Mouse (Mus musculus): ENCODE data around the gene Vps13a.
"Not testable (repeated sequence)": the region's sequence is repeated elsewhere in the genome, so short reads cannot be mapped to it uniquely, and the experiment has no call there.

Gene Vps13a

DNA sequence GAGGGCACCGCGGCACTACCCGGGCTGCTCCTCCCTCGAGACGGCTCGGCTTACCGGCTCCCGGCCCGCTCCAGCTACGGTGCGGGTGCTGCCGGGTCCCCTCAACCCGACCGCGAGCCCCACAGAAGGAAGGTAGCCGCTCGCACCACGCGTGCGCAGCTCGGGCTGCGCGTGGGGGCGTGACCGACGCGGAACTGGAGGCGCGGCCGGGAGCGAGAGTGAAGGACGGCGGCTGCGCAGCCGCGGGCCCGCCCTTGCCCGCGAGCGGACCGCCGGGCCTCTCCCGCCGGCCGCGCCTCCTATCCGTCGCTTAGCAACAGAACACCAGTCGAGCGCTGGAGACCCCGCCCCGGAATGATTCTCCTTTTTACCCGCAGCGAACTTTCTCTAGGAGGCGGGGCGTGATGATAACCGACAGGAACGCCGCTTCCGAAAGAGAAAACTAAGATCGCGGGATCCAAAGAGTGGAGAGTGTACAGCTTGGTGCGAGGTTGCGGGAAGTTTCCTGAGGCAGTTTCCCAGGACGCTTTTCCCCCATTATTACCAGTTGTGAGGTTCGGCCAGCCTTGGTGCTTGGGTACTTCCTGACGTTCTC lies at the start of gene Vps13a:
Gene Vps13a (minus strand): TSS at position 144 of the 595 bp plus-strand sequence.
- DNase-seq (ENCODE audit: low read depth), result peak; percentile 97

DNA sequence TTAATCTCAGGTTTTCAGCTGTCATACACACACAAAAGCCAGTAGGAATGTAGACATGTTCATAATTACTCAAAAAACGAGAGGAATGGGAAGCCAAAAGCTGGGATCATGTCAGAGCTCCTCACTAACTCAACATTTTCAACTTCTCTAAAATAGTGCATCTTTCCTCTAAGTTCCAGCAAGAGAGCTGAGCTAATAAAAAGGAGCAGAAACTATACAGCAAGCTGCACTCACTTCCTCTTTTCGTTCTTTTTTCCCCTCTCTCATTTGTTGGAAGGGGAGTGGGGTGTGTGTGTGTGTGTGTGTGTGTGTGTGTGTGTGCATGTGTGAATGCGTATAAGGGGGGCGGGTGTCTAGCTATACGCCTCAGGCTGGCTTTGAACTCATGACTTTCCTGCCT lies 46.9 kb upstream of the Vps13a start:
- no peak for DNase-seq (ENCODE audit: low read depth)

DNA sequence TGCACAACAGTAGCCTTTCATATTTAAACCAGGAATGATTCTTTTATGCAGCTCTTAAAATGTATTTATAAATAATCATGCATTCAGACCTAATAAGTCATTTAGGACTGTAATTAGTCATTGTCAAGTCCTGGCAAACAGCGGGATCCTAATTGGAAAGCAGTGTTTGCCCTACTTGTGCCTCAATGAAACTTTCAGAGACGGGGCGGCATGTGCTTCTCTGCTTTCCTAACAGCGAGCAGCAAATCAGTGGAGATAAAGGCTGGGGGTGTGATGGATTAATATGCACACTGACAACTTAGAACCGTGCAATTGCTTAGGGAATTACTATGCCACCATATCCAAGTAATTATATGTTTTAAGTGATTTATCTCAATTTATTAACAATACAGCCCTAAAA lies 44.5 kb upstream of the Vps13a start:
- no peak for DNase-seq (ENCODE audit: low read depth)

DNA sequence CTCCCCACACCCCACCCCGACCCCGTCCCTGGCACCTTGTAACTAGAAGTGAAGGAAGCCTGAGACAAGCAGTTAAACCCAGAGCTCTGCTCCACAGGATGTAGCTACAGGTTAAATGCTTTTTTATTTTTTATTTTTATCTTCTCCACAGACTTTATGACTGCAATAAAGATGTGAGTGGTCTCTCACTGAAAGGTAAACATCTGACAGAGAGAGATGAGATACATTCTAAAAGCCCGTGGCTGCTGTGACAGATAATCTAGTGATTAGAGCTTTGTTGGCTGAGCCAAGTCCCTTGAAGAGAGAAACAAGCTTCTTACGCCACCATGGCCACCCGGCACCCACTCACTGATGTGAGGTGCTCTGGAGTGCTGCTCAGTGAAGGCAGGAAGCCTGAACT lies 34.1 kb upstream of the Vps13a start:
- no peak for DNase-seq (ENCODE audit: low read depth)

DNA sequence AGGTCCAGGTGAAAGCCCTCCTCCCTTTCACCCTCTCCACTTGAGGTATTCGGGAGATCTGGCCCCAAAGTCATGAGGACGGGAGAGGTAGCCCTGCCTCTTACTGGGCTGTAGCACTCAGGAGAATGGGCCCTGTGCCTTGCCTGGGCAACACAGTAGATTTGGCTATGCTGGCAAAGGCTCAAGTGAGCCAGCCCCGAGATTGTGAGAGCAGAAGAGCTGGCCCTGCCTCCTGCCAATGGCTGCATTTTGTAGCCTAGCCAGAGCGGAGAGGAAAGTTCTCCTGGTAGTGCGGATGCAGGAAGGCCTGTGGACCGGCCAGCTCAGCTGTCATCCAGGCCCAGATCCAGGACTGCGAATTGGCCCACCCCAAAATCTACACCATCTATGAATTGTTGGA lies 32.6 kb upstream of the Vps13a start:
- DNase-seq (ENCODE audit: low read depth), result no peak

DNA sequence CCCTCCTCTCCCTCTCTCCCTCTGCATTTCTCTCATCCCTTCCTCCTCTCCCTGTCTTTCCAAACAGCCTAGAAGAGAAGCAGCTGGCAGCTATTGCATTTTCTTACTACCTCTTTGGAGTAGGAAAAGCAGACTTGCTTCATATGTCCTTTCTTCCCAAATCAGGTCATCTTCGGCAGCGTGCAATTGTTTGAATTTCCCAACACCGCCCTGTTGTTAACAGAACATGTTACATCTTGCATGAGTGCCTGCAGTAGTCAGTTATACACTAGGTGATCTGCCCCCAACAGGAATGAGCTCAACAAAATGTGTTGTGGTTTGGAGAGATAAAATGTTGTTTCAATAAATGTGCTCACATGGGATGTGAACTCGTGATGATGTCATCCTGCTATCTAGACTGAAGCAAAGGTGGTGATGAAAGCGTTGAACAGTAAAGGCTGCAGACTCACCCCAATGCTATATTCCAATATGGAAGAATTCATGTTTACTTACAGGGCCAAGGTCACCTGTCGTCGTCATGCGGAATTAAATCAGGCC lies 31.4 kb upstream of the Vps13a start:
- no peak for DNase-seq (ENCODE audit: low read depth)

DNA sequence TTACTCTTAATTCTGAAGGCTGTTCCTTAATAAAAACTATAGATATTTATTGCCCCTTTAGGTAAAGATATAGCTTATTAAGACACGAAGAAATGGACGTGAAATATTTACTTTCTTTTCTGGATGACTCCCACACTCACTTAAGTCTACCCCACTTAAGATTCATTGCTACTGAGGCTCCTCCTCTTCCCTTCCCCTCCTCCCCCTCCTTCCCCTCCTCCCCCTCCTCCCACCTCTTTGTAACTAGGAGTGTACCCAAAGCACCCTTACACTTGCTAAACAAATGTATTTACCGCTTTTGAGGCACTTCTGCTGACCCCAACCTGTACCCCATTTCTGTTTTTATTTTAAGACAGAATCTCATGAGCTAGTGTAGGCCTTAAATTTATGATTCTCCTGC lies 24.4 kb upstream of the Vps13a start:
- DNase-seq (ENCODE audit: low read depth), result no peak

DNA sequence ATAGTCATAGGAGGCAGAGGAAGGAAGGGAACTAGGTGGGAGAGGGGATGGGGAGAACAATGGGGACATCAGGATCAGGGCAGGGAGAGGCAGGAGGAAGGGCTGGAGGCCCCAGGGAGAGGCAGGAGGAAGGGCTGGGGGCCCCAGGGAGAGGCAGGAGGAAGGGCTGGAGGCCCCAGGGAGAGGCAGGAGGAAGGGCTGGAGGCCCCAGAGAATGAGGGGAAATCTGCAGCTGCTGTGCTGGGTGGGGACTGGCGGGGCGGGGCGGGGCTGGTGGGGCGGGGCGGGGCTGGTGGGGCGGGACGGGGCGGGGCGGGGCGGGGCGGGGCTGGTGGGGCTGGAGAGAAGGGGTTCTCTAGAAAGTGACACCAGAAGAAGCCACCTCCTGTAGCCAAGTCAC lies 23.8 kb upstream of the Vps13a start:
- no peak for DNase-seq (ENCODE audit: low read depth)

DNA sequence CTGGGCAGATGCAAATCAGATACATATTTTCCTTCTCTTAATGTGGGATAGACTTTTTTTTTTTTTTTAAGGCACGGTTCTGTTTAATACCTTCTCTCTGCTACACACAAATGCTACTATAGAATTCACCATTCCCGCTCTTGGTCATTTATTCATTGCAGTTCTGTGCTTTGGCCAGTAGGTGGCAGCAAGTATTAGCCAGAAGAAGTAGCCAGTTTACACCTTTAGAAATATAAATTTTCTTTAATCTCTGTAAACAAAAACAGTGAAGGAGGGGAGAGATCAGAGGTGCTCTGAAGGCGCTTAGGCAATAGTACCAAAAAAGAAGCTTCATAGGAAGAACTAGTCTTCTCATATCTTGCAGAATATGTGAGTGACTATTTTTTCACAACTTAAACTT lies 22.0 kb upstream of the Vps13a start:
- peak; percentile 69 for DNase-seq (ENCODE audit: low read depth)

DNA sequence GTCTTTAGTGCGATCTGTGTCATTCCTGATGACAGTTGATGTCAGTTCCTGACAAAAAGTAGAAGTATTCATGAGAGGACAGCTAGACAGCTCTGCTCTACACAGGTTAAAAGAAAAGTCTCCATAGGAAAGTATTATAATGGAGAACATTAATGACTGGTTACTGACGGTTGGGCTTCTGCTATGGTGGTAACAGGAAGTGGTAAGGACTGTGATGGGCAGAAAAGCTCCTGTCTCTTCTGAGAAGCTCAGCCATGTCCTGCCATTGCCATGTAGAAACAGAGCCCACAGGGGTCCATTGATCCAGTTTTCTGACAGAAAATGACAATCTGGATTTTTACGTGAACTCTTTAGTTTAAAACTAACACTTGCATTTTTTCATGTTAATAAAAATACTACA lies 21.4 kb upstream of the Vps13a start:
- no peak for DNase-seq (ENCODE audit: low read depth)

DNA sequence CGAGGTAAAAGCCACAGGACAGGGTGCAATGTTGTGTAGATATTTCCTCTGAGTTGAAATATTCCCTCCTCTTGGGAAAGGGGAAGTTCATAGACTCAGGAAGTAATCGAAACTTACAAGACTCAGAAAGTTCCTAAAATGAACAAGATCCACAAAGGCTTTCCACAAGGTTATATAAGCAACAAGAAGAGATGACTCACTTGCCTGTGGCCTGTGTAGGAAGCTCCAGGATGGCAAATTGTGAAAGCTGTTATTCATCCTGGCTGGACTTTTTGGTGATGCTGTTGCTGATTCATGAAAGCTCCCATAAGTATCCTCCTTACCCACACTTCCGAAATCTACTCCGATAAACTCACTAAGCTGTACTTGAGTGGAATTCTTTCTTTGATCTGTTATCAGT lies 17.2 kb upstream of the Vps13a start:
- no peak for DNase-seq (ENCODE audit: low read depth)

DNA sequence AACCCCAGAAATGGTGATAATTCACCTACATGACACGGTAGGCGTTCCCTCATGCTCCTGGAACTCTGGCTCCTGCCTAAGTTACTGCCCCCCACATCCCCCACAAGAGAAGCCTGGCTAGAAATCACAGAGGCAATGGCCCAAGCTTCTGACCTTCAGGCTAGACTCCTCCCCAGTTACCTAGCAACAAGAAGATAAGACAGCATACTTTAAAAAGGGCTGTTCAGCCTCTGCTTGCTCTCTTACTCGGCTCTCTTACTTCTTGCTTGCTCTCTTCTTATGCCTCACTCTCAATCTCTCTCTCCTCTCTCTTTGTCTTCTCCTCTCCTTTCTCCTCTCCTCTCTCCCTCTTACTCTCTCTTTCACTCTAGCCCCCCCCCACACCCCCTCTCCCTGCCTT lies 13.8 kb upstream of the Vps13a start:
- not testable (repeated sequence) for DNase-seq (ENCODE audit: low read depth)

DNA sequence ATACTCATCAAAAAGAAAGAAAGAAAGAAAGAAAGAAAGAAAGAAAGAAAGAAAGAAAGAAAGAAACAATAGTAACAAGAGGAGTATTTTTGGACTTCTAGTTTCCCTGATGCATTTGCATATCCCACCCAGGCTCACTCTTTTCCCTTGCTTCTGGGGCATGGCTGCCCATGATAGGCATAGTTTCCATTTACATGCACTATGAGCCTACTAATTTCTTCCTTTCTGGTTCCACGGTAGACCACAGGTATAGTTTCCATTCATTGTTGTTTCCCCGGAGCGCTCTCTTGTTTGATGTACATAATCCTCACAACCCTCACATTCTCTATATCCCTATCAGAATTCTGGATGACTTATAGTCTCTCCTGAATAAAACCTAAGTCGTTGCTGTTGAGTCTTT lies 9.2 kb upstream of the Vps13a start:
- DNase-seq (ENCODE audit: low read depth), result no peak

DNA sequence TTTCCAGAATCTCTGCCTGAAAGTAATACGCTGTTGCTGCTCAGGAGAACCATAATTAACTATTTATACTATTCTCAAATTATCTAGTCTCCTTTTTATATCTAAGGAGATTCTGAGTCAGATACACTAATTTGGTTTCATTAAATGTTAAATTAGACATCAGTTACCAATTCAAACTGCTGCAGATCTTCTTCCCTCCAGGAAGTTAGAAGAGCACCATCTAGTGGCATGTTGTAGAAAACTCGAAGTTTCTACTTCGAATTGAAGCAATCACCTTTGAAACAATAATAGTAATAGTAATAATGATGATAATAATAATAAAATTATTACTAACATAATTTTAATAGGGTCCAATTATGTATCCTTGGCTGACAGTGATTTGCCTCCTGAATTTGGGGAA lies 4.1 kb upstream of the Vps13a start:
- DNase-seq (ENCODE audit: low read depth), result peak; percentile 61

DNA sequence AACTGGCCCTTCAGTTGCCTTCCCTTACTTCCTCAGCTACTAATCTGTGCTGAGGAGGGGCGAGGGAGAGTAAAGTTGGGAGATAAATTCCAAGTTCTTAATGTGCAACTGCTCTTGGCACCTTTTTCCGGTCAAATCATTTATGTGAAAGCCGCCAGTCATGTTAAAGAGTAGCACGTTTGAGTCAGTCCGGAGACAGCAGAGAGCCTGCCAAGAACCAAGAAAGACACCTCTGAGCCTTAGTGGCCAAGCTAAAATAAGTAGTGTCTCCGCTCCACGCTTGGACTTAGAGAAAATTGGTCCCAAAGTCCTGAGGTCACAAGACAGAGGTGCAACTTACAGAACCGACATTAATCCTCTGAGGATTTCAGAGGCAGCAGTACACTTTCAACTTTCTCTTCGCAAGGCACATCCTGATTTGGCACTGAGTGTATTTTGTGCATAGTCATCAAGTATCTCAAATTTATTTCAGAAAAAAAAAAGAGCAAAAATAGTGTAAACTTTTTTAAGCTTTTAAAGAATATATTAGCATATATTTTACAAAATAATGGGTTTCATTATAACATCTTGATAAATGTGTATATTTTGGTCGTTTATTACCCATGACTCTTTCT lies 780 bp upstream of the Vps13a start:
- DNase-seq (ENCODE audit: low read depth), result no peak

DNA sequence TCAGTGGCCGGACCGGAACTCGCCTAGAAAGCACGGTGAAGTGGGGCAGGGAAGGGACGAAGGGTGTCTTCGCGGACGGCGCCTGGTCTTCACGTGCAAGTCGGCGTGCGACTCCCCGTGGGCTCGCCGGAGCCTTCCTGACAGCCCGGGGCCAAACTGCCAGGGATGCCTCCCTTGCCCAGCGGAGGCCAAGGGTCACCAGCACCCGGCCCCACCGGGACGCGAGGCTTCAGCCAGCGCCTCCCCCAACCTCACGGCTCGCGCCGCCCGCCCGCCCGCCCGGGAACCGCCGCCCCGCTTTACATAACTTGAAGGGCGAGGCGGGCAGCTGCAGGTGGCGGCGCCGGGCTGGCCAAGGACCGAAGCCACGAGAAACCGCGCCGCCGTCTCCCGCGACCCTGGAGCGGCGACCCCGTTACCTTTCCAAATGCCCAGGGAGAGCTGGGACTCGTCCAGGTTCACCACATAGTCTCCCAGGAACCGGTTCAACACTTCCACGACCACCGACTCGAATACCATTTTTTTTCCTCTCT lies 416 bp downstream of the Vps13a start:
- DNase-seq (ENCODE audit: low read depth), result no peak

DNA sequence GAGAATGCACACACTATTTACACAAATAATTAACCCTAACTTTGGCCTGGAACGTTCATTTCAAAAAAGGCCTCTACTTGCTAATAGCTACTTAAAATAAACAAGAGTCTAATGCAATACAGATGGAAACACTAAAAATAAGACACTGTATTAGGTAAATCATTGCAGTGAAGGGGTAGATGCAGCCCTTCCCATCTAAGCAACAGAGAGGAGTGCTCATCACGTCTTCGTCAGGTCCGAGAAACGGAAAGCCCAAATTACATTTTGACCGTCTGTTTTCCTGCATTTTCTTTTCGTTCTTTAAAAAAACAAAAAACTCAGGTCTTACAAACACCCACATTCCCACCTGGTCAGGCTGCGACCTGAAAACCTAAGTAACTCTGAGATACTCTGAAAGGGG lies 947 bp downstream of the Vps13a start:
- DNase-seq (ENCODE audit: low read depth), result no peak

DNA sequence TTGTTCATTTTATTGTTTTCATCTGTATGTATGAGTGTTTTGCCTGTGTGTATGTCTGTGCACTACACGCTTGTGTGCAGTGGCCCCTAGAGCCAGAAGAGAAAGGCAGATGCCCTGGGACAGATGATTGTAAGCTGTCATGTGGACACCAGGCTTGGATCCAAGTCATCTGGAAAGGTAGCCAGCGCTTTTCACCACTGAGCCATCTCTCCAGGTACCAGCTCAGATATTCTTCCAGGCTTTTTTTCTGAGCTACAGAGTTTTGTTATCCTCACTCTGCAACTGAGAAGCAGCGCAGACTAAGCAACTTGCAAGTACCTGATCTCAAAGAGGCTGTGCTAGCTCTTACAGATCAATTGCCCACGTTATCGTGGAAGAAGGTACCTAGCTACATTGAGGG lies 1.5 kb downstream of the Vps13a start:
- DNase-seq (ENCODE audit: low read depth), result no peak

DNA sequence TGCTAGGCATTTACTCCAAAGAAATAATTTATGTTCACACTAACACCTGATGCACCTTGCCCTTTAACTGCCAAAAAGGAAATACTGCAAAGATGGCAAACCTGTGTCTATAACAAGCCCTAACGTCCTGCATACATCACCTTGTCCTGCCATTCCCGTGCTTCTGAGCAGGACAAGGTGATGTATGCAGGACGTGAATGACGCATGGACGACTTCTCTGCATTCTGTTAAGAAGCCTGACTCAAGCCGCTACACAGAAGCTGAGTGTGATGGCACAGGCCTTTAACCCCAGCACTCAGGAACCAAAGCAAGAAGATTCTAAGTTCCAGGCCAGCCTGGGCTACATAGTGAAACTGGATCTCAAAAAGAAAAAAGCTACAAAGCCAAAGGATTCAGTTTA lies 2.2 kb downstream of the Vps13a start:
- no peak for DNase-seq (ENCODE audit: low read depth)

DNA sequence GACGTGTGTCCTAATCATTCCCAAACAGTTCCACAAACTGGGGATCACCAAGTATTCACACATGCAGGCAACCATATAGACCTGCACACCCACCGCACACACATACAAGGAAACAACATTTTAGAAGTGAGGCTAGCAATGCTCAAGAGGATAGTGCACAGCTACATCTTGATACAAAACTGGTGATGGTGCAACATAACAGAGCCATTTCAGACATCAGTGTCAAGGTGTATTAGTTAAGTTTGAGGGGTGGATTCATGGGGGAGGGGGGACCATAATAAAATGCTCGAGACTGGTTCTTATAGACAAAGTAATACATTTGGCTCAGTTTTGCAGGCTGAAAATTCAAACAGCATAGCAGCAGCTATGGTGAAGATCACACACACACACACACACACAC lies 2.8 kb downstream of the Vps13a start:
- DNase-seq (ENCODE audit: low read depth), result no peak

DNA sequence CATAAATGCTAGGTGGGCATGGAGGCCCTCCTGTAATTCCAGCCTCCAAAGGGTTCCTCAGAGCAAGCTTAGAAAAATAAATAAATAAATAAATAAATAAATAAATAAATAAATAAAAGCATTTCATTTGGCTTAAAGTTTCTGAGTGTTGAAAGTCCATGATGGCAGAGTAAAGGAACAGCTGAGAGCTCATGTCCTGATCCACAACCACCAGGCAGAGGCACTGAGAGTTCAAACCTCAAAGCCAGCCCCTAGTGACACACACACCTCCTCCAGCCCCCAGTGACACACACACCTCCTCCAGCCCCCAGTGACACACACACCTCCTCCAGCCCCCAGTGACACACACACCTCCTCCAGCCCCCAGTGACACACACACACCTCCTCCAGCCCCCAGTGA lies 3.3 kb downstream of the Vps13a start:
- not testable (repeated sequence) for DNase-seq (ENCODE audit: low read depth)

DNA sequence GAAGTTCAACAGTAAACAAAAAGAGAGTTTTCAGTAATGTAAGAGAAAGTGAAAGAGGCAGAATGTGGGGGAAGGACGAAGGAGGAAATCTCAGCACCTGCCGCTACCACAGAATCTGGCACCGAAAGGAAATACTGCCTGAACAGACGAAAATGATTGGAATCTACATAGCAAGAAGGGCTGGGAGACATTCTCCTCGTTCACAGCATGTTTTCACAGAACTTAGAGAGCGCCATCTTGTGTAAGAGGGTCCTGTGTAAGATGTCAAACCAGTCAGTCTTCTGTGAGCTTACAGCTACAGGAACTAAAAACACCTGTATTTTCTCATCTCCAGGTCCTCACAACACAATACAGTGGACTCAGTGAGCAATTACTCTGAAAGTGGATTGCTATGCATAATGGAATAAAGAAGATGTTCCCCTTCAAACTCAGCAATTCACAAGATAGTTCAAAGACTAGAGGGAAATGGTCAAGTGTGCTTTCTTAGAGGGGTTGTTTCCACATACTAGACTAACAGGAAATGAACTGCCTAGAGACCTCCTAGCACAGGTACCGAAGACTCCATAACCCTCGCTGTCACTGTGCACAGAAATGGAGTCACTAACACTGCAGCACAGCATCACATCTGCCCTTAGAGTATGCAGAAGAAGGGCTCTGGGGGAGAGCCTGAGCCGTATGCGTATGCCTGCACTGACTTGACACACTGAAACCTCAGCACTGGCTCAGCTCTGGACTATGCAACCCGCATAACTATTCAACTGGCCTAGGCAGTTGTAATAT lies 7.3 kb downstream of the Vps13a start:
- peak; percentile 69 for DNase-seq (ENCODE audit: low read depth)

DNA sequence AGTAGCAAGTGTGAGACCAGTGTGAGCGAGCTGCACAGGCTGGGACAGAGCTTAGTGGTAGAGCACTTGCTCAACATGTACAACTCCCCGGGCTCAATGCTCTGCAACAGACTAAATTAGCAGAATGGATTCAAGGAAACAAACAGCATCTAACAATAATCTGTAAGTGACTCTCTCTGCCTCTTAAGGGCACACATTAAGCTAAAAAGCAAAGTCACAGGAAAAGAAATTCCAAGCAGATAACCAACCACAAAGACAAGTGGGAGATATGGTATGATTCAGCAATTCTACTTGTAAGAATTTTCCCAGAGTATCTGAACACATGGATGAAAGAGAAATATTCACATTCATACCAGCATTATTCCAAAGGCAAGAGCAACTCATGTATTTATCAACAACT lies 13.3 kb downstream of the Vps13a start:
- DNase-seq (ENCODE audit: low read depth), result no peak
